Mouse (Mus musculus) c-Kit-negative CD71-positive TER-119-positive erythroid progenitor cells, embryonic 14.5 days (primary cell): ENCODE measurements around the gene Hspb6.

Experiments used
- DNase-seq: peaks from one replicate; pipeline ENCODE4 v3.0.0-alpha.2; 2013; ENCODE audit warnings: low read depth, low spot score

Hspb6 gene

GRCm38 (mm10) chr7:30553021-30553589, 1.1 kb downstream of the Hspb6 start:
- DNase-seq = peak; percentile 28

GRCm38 (mm10) chr7:30553810-30554584, 2.0 kb downstream of the Hspb6 start:
- DNase-seq = no peak

- no peak for DNase-seq
Observed at GRCm38 (mm10) chr7:30556894-30557536, 5.0 kb downstream of the Hspb6 start.

- DNase-seq = no peak
Observed at GRCm38 (mm10) chr7:30557901-30558514, 6.0 kb downstream of the Hspb6 start.

GRCm38 (mm10) chr7:30558656-30559442, 6.9 kb downstream of the Hspb6 start:
- DNase-seq = peak; percentile 49

- peak; percentile 86 for DNase-seq
Observed at GRCm38 (mm10) chr7:30559443-30559954, 7.5 kb downstream of the Hspb6 start, which contains the start of gene Lin37. Gene Lin37 (minus strand): TSS chr7:30559838.

GRCm38 (mm10) chr7:30560296-30560695, 8.3 kb downstream of the Hspb6 start:
- DNase-seq = no peak

GRCm38 (mm10) chr7:30562526-30563116, 10.6 kb downstream of the Hspb6 start:
- DNase-seq = peak; percentile 20

- peak; percentile 96 for DNase-seq
Observed at GRCm38 (mm10) chr7:30563117-30563905, 11.3 kb downstream of the Hspb6 start, which contains the start of the genes U2af1l4, Gm49396 and Psenen. Gene U2af1l4 (plus strand): TSS chr7:30563301. Gene Gm49396 (plus strand): TSS chr7:30563344. Gene Psenen (minus strand): TSS chr7:30563627.

- peak; percentile 17 for DNase-seq
Observed at GRCm38 (mm10) chr7:30563906-30564280, 11.9 kb downstream of the Hspb6 start.

- no peak for DNase-seq
Observed at GRCm38 (mm10) chr7:30564970-30565571, 13.1 kb downstream of the Hspb6 start, which contains the start of gene Igflr1. Gene Igflr1 (plus strand): TSS chr7:30565427.

GRCm38 (mm10) chr7:30566033-30566432, 14.1 kb downstream of the Hspb6 start:
- DNase-seq = no peak

- DNase-seq = no peak
Observed at GRCm38 (mm10) chr7:30567555-30567954, 15.6 kb downstream of the Hspb6 start.

- no peak for DNase-seq
Observed at GRCm38 (mm10) chr7:30572389-30572788, 20.4 kb downstream of the Hspb6 start.

GRCm38 (mm10) chr7:30572969-30573368, 21.0 kb downstream of the Hspb6 start:
- DNase-seq = no peak

- no peak for DNase-seq
Observed at GRCm38 (mm10) chr7:30579950-30580349, 28.0 kb downstream of the Hspb6 start.

- no peak for DNase-seq
Observed at GRCm38 (mm10) chr7:30581547-30581946, 29.6 kb downstream of the Hspb6 start.

GRCm38 (mm10) chr7:30584339-30584738, 32.4 kb downstream of the Hspb6 start:
- DNase-seq = no peak

GRCm38 (mm10) chr7:30585170-30585569, 33.2 kb downstream of the Hspb6 start:
- DNase-seq = no peak
